Mouse (Mus musculus) liver, embryonic 12.5 days (tissue): ENCODE results near the gene Slc4a4. TPM values are rescaled to one million over a fixed set of nuclear protein-coding genes. Genes with fewer than 3 reads are reported as not detected.

ENCODE experiments used
- ATAC-seq: fragments of 200-750 bp; cut with Nextera tagmentation; 2 replicates; pipeline ENCODE4 v1.8.0; 2017; ENCODE audit warnings: moderate number of reproducible peaks, mild to moderate bottlenecking, moderate library complexity
- H3K27ac ChIP-seq: fragments of 300-500 bp; sonication (generic); 2 replicates; pipeline ENCODE4 v1.5.1; 2016; ENCODE audit warnings: mild to moderate bottlenecking
- H3K27me3 ChIP-seq: fragments of 300-500 bp; sonication (generic); replicated peaks from 2 replicates; pipeline ENCODE4 v1.6.1; 2016; ENCODE audit warnings: mild to moderate bottlenecking, moderate library complexity
- H3K36me3 ChIP-seq: fragments of 300-500 bp; sonication (generic); 2 replicates; pipeline ENCODE4 v1.6.1; 2016; ENCODE audit warnings: mild to moderate bottlenecking, moderate library complexity
- H3K4me1 ChIP-seq: fragments of 300-500 bp; sonication (generic); 2 replicates; pipeline ENCODE4 v1.6.1; 2016
- H3K4me2 ChIP-seq: fragments of 300-500 bp; sonication (generic); 2 replicates; pipeline ENCODE4 v1.6.1; 2016; ENCODE audit warnings: mild to moderate bottlenecking, moderate library complexity
- H3K4me3 ChIP-seq: fragments of 300-500 bp; sonication (generic); 2 replicates; pipeline ENCODE4 v1.5.1; 2016; ENCODE audit warnings: mild to moderate bottlenecking, moderate library complexity
- H3K9ac ChIP-seq: fragments of 300-500 bp; sonication (generic); 2 replicates; pipeline ENCODE4 v1.6.1; 2016; ENCODE audit warnings: mild to moderate bottlenecking, moderate library complexity
- H3K9me3 ChIP-seq: fragments of 300-500 bp; sonication (generic); replicated peaks from 2 replicates; pipeline ENCODE4 v1.6.1; 2016; ENCODE audit warnings: mild to moderate bottlenecking, moderate library complexity
- WGBS: fragments of 180-500 bp; shearing (Covaris S2); methylation state at CpG from one replicate; pipeline ENCODE4 v1.1.7; 2016; ENCODE audit not compliant: insufficient replicate concordance; 5-methylcytosine and 5-hydroxymethylcytosine counted together
- polyA plus RNA-seq: library from polyadenylated mRNA; unstranded; fragments of >200 nt; fragmentation: Nextera tagmentation; extraction: Ambion mirVana; gene quantifications from 2 replicates; pipeline ENCODE4 v1.2.1, GENCODE M21; 2016

Slc4a4 gene
- polyA plus RNA-seq, 1 experiment from 2014 or later: 1.4 TPM

DNA sequence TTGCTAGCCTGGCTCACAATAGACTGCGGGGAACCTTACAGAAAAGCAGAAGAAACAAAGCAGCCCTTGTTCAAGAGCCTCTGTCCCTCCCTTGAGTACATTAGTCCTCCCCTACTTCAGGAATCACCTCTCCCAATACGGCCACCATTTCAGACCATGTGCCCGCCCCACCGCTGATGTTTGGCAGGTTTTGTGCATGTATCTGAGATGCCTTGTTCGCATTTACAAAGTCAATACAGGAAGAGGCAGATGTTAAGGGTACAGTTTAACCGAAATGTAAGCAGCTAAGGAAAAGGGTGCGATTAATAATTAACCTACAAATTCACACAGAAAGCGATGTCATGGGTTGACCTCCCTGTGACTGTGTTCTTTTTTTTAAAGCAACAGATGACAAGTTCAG, 331.6 kb downstream of the Slc4a4 start:
- H3K9me3 ChIP-seq: no peaks in the 10 kb centered on the region
- no peak overlapping the region for H3K4me2 ChIP-seq
- H3K4me1 ChIP-seq: no peaks in the 10 kb centered on the region
- H3K36me3 ChIP-seq: no peaks in the 10 kb centered on the region
- ATAC-seq: peak; percentile 62; the same call in 1 of the 2 replicates
- no peak overlapping the region; the same call in 1 of the 2 replicates for H3K27ac ChIP-seq
- WGBS: 72% methylated on average over 8 of the region's 8 CpGs
- H3K4me3 ChIP-seq: no peak overlapping the region
- H3K9ac ChIP-seq: no peak overlapping the region
- no peaks in the 10 kb centered on the region for H3K27me3 ChIP-seq

DNA sequence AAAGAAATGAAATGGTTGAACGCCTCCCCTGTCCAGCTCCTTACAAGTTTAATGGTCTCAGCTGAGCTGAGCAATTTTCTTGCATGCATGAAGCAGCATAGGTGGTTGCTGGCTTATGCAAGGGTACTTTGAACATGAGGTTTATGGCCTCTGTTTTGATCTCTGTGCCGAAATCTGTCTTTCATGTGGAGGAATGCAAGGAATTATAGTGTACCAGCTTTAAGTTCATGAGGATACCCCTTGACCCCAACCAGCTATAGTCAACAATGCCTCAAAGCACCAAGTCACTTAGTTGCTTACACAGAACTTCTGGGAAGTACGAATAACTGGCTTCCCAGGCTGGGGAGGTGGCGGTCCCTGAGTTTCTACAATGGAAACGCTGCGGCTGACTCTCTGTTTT, 332.1 kb downstream of the Slc4a4 start:
- Histone ChIP-seq H3K9ac (no peak overlapping the region), H3K4me2 (no peak overlapping the region), H3K36me3 (no peaks in the 10 kb centered on the region), H3K4me3 (no peak overlapping the region), H3K27ac (peak overlapping the region; percentile 60), H3K9me3 (no peaks in the 10 kb centered on the region), H3K27me3 (no peaks in the 10 kb centered on the region), H3K4me1 (no peaks in the 10 kb centered on the region)
- 0 out of 2 replicates have a peak, but pooled peaks have one; percentile 35 for ATAC-seq
- WGBS: 71% methylated on average over 6 of the region's 6 CpGs

DNA sequence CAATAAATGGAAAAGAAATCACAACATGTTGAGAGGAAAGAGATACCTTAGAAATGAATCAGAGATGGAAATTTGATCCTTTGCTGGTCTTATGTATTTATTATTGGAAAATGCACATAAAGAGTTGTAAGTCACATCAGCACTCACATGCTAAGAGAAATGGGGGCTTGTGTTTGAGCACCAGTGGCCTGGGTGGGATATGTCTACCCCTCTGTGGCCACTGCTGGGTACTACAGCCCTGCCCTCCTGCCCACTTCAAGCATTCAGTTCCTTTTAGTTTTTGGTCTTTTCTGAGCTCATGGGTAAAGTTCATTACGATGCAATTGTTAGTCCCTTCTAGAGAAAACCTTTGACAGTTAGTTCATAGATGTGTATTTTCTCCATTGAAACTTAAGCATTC, 335.0 kb downstream of the Slc4a4 start:
- H3K9ac ChIP-seq: no peak overlapping the region
- no peak overlapping the region for H3K27ac ChIP-seq
- no peak for ATAC-seq
- no peaks in the 10 kb centered on the region for H3K36me3 ChIP-seq
- H3K4me3 ChIP-seq: no peak overlapping the region
- H3K27me3 ChIP-seq: no peaks in the 10 kb centered on the region
- H3K4me2 ChIP-seq: no peak overlapping the region
- no peaks in the 10 kb centered on the region for H3K4me1 ChIP-seq
- 49% methylated on average over 1 of the region's 1 CpGs for WGBS
- H3K9me3 ChIP-seq: no peaks in the 10 kb centered on the region

DNA sequence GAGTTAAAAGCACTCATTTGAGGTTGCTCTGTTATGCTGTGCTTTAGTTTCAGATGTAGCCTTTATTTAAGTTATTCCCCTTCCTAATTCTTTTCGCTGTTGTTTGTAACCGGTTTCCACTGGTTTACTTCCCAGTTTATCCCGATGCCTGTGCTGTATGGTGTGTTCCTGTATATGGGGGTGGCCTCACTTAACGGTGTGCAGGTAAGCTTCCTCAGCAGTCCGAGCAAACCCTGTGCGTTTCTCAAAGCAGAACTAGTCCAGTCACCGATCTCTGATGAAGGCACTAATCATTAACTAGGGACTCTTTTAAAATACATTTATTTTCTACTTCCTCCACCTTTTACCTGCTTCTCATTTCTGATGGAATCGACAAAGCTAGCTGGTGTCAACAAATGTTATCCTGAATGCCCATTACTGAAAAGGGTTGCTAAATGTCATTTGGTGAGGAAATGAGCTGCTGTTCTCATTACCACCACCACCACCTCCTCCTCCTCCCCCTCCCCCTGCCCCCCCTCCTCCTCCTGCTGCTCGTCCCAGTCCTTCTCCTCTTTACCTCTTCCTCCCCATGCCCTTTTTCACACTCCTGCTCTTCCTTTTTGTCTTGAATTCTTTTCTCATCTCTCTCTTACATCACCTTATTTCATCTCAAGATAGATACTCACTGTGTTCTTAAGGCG, 336.6 kb downstream of the Slc4a4 start:
- H3K9me3 ChIP-seq: no peaks in the 10 kb centered on the region
- no peak for ATAC-seq

DNA sequence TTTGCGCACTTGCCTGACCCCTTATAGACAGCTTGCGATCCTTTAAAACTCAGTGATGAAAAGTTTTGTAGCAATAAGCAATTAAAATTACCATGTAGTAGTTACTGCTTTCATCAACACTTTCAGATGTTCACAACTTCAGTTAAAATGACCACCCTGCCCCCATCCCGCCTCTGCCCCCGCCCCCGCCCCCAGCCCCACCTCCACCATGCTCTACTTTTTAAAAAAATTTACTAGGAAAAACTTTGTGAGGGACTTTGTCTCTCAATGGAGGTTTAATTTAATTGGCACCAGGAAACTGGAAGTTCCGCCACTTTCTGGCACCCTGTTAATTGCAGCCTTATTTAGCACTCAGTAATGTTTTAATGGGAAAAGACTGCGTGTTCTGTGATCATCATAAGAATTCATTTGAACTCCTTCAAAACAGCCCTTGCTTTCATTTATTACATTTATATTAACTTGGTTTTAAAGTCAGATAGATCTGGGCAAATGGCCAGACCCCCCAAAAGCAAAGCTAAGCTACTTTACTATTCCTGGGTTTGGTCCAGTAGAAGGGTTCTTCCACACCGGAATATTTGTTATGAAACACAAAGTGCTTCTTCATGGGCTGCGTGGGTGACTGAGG, 337.2 kb downstream of the Slc4a4 start:
- H3K36me3 ChIP-seq: no peaks in the 10 kb centered on the region
- 69% methylated on average over 9 of the region's 9 CpGs for WGBS
- H3K9ac ChIP-seq: no peak overlapping the region
- H3K27ac ChIP-seq: no peak overlapping the region
- no peak overlapping the region for H3K4me2 ChIP-seq
- H3K9me3 ChIP-seq: no peaks in the 10 kb centered on the region
- no peak overlapping the region for H3K4me3 ChIP-seq
- H3K27me3 ChIP-seq: no peaks in the 10 kb centered on the region
- ATAC-seq: no peak
- H3K4me1 ChIP-seq: no peaks in the 10 kb centered on the region

More for the DNA sequence above, 336.6 kb downstream of the Slc4a4 start:
- Histone ChIP-seq H3K27me3 (no peaks in the 10 kb centered on the region), H3K4me2 (0 out of 2 replicates have a peak overlapping the region, but pooled peaks have one; percentile 5), H3K27ac (no peak overlapping the region), H3K36me3 (no peaks in the 10 kb centered on the region), H3K4me1 (no peaks in the 10 kb centered on the region), H3K9ac (no peak overlapping the region), H3K4me3 (no peak overlapping the region)
- WGBS: 41% methylated on average over 10 of the region's 10 CpGs

DNA sequence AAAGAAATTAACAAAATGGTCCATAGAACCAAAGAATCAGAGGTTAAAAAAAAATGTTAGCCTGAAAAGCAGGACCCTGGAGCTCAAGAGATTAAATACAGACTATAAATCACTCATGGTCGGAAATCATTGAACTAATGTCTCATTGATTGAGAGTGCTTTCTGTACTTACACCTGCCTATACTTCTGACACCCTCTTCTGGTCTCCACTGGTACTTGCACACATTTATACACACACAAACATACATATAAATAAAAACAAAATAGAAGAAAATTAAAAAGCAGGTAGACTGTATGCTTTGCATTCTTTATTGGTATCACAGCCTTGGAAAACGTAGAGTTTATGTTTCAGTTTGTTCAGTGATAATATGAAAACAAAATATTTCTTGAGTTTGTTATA, 341.3 kb downstream of the Slc4a4 start:
- Histone ChIP-seq H3K27me3 (no peaks in the 10 kb centered on the region), H3K27ac (no peak overlapping the region), H3K4me2 (no peak overlapping the region), H3K4me1 (no peaks in the 10 kb centered on the region), H3K36me3 (no peaks in the 10 kb centered on the region), H3K4me3 (no peak overlapping the region), H3K9ac (no peak overlapping the region), H3K9me3 (no peaks in the 10 kb centered on the region)
- WGBS: 59% methylated on average over 2 of the region's 2 CpGs
- ATAC-seq: no peak

DNA sequence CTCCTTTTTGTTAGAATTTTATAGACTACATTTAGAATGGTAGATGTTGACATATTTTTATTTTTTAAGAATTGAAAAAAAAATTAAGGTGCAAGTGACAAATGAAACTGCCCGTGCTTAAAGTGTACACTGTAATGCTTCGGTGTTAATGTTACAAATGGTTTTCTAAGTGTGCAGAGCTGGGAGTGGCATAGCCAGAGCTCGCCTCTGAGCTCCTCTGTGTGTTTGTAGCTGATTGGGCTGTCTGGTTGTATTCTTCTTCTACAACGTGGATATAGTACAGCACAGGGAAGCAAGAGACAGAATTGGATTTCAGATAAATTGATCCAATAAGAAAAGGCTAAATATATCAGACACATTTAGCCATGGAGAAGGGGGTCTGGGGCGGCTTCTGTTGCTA, 343.0 kb downstream of the Slc4a4 start:
- H3K27ac ChIP-seq: no peak overlapping the region
- H3K9me3 ChIP-seq: no peaks in the 10 kb centered on the region
- H3K9ac ChIP-seq: no peak overlapping the region
- no peaks in the 10 kb centered on the region for H3K27me3 ChIP-seq
- no peak for ATAC-seq
- H3K4me2 ChIP-seq: no peak overlapping the region
- no peak overlapping the region for H3K4me3 ChIP-seq
- WGBS: 69% methylated on average over 5 of the region's 5 CpGs
- H3K36me3 ChIP-seq: no peaks in the 10 kb centered on the region
- no peaks in the 10 kb centered on the region for H3K4me1 ChIP-seq

DNA sequence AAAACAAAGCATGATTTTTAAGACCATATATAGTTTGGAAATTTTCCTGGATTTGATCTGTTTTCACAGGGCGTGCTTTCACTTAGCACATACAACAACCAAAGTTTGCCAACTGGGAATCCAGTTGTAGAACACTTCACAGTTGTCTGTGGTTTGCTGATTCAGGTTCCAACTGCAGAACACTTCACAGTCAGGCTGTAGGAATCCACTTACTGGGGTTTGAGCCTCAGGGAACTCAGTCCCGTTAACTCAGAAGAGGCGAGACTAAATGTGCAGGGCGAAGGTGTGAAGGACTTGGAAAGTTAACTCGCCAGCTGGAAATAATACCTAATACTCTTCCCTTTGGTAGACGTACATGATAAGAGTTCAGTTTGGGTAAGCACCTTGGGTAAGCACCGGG, 345.7 kb downstream of the Slc4a4 start:
- Histone ChIP-seq H3K4me2 (no peak overlapping the region), H3K4me3 (no peak overlapping the region), H3K27me3 (no peaks in the 10 kb centered on the region), H3K36me3 (no peaks in the 10 kb centered on the region), H3K9ac (no peak overlapping the region), H3K27ac (no peak overlapping the region), H3K4me1 (no peaks in the 10 kb centered on the region), H3K9me3 (no peaks in the 10 kb centered on the region)
- 56% methylated on average over 7 of the region's 7 CpGs for WGBS
- ATAC-seq: no peak

DNA sequence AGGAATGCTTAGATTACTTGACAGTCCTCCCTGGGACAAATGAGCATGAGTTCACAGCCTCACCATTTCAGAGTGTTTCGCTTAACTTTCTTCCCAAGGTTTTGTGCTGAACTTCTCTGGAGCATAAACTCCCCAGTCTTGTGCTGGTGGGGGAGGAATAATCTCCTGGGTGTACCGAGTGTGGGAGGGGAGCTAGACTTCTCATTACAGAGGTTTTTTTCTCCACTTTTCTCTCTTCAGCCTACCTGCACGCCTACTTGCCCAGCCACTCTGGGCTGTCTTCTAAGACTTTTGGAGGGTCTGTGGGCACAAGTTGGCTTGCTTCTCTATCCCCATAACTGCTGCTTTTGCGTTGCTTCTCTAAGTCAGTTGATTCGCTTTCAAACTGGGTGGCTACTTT, 365.2 kb downstream of the Slc4a4 start:
- Histone ChIP-seq H3K36me3 (no peaks in the 10 kb centered on the region), H3K4me3 (no peak overlapping the region), H3K27ac (no peak overlapping the region), H3K27me3 (no peaks in the 10 kb centered on the region), H3K9ac (no peak overlapping the region), H3K9me3 (no peaks in the 10 kb centered on the region), H3K4me1 (no peaks in the 10 kb centered on the region), H3K4me2 (no peak overlapping the region)
- 66% methylated on average over 5 of the region's 5 CpGs for WGBS
- no peak for ATAC-seq

DNA sequence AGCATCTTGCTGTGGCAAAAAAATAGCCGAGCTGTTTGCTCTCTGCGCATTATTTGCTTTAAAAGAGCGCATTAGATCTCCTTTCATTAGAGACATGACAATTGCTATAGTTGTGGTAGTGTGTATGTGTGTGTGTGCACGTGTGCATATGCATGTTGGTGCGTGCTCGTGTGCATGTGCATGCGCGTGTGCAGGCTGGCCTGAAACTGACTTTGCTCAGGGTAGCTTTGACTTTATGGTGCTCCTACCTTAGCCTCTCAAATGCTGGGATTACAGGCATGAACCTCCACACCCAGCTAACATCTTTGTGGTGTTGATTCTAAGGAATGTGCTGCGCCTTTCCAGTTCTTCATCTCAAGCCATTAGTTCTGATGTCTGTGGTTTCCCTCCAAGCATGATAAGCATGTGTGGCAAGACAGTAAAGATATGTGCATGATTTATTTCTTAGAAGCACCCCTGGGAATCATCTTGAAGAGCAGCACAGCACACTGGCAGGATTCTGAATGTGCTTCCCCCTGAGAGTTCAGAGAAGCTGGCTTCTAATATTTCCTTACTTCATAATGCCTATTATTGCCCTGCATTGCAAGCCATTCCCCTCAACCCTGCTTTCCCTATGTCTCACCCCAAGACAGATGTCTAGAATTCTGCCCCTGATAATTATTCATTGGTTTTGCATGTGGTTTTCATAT, 373.3 kb downstream of the Slc4a4 start:
- Histone ChIP-seq H3K4me3 (no peak overlapping the region), H3K4me2 (no peak overlapping the region), H3K36me3 (no peaks in the 10 kb centered on the region), H3K4me1 (no peaks in the 10 kb centered on the region), H3K9ac (no peak overlapping the region), H3K9me3 (no peaks in the 10 kb centered on the region), H3K27ac (no peak overlapping the region), H3K27me3 (no peaks in the 10 kb centered on the region)
- 78% methylated on average over 9 of the region's 9 CpGs for WGBS
- no peak for ATAC-seq

DNA sequence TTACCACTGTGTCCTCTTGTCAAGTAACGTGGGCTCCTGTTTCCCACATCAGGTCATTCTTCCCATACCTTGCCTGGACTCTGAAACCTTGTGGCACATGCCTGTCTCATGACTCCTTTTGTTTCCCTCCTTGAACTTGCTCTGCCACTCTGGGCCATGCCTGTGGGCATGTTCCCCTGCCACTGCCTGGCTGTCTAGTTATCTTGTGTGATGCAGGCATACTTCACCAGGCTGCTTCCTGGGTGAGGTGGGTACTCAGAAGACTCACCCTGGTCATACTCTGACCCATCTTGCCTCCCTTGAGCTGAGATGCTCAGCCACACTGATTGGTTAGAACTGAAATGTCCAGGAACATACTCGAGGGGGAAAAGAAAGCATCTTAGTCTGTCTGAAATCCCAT, 390.4 kb downstream of the Slc4a4 start:
- WGBS: 43% methylated on average over 2 of the region's 2 CpGs
- H3K27ac ChIP-seq: no peak overlapping the region
- no peaks in the 10 kb centered on the region for H3K27me3 ChIP-seq
- H3K4me1 ChIP-seq: 0 out of 2 replicates have a peak, but pooled peaks cover 3% of the 10 kb centered on the region
- ATAC-seq: no peak
- H3K9me3 ChIP-seq: no peaks in the 10 kb centered on the region
- H3K9ac ChIP-seq: no peak overlapping the region
- no peak overlapping the region for H3K4me3 ChIP-seq
- H3K4me2 ChIP-seq: no peak overlapping the region
- H3K36me3 ChIP-seq: no peaks in the 10 kb centered on the region

DNA sequence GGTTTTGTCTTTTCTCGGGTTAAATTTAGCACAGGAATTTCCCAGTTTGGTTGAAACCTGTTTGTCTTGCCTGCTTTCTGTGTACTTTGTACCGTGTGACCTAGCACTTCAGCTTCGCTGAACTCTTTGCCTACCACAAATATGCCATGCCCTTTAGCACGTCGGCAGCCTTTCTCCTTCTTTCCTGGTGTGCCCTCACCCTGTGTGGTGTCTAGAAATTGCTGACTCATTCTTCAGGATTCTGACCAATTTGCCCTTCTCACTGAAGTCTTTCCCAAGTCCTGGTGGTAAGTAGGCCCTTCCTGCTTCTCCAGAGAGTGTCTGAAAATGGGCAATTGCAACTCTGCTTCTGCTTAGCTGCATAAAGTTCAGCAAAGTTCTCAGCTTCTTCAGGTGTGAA, 391.0 kb downstream of the Slc4a4 start:
- Histone ChIP-seq H3K4me1 (0 out of 2 replicates have a peak, but pooled peaks cover 3% of the 10 kb centered on the region), H3K36me3 (no peaks in the 10 kb centered on the region), H3K27ac (0 out of 2 replicates have a peak overlapping the region, but pooled peaks have one; percentile 30), H3K27me3 (no peaks in the 10 kb centered on the region), H3K9me3 (no peaks in the 10 kb centered on the region), H3K4me2 (no peak overlapping the region), H3K9ac (no peak overlapping the region), H3K4me3 (no peak overlapping the region)
- 39% methylated on average over 5 of the region's 5 CpGs for WGBS
- peak; percentile 47; the same call in 1 of the 2 replicates for ATAC-seq
